Mouse (Mus musculus) urinary bladder, postnatal 4 days (tissue): ENCODE data around the gene Nos1.

Source experiments
- DNase-seq, 2 experiments: peaks; one replicate each; pipeline ENCODE4 v3.0.0; 2021 to 2022; ENCODE audit warnings: low spot score in 2 of 2

The Nos1 gene

GRCm38 (mm10) chr5:117898055-117898806 is 117.4 kb downstream of the Nos1 start:
- DNase-seq = no peak

GRCm38 (mm10) chr5:117899361-117899760 is 118.5 kb downstream of the Nos1 start:
- no peak for DNase-seq

GRCm38 (mm10) chr5:117900921-117901705 is 120.3 kb downstream of the Nos1 start:
- no peak for DNase-seq

DNA sequence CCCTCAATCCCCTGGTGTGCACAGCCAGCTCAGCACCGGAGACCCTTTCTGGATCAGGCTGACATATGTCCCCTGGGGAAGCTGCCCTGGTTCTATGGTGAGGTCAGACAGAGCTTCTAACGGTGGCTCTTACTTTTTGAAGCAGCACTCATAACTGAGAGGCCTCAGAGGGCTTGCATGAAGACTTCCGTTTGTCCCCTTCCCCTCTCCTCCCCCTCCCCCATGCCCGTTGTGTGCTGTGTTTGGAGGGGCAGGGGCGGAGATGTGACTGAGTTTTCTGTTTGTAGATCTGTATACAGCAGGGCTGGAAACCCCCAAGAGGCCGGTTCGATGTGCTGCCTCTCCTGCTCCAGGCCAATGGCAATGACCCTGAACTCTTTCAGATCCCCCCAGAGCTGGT is 122.7 kb downstream of the Nos1 start:
- no peak for DNase-seq

DNA sequence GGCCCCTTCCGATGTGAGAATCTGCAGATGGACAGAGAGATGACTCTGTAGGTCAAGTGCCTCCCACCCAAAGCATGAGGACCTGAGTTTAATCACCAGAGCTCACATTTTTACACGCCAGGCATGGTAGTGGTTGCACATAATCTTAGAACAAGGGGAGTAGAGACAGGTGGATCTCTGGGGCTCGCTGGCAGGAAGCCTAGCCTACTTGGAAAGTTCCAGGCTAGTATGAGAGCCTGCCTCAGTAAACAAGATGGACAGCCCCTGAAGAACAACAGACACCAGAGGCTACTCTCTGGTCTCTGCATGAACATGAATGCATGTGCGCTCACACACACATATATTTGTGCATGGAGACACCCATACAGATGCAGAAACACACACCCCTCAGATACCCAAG is 124.9 kb downstream of the Nos1 start:
- DNase-seq = no peak

DNA sequence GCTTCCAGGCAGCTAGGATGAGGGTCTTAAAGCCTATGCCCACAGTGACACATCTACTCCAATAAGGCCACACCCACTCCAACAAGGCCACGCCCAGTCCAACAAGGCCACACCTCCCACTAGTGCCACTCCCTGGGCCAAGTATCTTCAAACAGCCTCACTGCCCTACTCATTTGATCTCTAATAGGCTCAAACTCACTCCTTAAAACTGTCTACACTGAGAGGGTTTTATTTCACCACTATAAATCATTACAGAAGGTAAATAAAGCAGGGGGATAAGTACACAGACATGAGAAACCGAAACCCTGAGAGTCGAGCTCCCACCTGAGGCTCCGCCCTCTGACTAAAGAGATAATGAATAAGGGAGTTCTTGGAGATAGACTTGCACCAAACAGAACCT is 128.7 kb downstream of the Nos1 start:
- DNase-seq = no peak

- DNase-seq = no peak
These were observed 135.5 kb downstream of the Nos1 start for GRCm38 (mm10) chr5:117916349-117916748.

DNA sequence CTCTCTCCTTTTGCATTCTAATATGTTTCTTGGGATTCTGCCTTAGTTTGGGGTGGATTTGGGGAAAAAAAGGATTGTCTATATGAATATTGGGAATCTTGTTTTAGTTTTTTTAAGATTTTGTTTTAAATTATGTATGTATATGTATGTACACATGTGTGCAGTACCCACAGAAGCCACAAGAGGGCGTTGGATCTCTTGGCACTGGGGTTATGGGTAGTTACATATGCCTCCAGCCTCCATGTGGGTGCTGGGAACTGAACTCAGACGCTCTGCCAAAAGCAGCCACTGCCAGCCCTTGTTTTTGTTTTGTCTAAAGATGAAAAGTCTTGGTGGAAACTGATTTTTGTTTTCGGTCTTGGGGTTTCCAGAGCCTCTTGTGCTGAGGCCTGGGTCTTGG is 136.1 kb downstream of the Nos1 start:
- DNase-seq = no peak

DNA sequence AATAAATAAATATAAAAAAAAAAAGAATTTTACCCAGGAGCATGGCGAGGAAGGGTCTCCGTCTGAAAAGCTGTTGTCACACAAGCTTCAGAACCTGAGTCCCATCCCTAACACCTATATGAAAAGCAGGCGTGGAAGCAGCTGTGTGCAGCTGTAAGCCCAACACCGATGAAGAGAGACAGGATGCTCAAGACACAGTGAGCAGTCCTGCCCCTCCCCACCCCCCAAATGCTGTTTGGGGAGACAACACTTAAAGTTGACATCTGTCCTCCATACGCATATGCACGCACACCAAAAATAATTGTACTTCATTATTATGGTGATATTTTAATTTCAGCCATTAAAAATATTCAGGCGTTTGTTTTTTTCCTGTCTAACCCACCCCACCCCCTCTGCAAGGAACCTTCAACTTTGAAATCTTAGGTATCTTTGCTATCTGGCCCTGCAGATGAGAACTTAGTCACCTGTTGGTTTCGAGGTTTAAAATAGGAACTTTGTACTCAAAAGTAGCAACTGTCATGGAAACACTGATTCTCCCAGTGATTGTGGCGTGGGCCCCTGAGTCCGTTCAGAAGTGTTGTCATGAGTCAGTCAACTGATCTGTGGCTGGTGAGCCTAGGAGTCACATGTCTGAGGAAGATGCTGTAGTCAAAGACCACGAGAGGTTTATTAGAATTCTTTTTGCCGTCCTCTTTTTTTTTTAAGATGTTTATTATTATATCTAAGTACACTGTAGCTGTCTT is 141.1 kb downstream of the Nos1 start:
- no peak for DNase-seq

- no peak for DNase-seq
These were observed 142.9 kb downstream of the Nos1 start for GRCm38 (mm10) chr5:117923688-117924087.

GRCm38 (mm10) chr5:117928553-117928952 is 147.7 kb downstream of the Nos1 start:
- DNase-seq = no peak

- no peak for DNase-seq
These were observed 151.4 kb downstream of the Nos1 start for GRCm38 (mm10) chr5:117932222-117932621.

DNA sequence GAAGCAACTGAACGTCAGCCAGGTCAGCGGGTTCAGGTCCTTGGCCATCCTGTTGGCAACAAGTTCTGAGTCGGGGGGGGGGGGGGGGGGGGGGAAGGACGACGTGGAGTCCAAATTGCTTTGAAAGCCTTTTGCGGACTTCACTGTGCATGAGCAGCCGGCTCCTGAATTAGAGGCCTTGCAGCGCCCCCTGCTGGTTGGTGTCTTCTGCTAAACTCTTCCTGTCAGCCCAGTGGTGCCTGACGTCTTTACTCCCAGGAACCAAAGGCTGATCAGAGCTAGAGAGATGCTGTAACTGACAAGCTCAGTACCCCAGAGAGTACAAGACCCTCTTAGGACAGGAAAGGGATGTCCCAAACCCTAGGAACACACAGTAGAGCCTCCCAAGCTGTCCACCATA is 152.0 kb downstream of the Nos1 start:
- peak; percentile 63 to 90 for DNase-seq

DNA sequence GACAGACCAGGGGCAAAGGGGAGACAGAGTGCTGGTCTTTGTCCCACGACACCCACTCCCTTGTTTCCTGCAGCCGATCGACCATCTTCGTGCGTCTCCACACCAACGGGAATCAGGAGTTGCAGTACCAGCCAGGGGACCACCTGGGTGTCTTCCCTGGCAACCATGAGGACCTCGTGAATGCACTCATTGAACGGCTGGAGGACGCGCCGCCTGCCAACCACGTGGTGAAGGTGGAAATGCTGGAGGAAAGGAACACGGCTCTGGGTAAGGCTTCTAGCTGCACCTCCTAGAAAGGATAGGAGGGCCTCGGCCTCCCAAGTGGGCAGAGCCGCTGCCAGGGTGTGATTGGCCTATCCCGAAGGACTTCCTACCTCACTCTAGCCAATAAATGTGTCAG is 155.5 kb downstream of the Nos1 start:
- DNase-seq = no peak

DNA sequence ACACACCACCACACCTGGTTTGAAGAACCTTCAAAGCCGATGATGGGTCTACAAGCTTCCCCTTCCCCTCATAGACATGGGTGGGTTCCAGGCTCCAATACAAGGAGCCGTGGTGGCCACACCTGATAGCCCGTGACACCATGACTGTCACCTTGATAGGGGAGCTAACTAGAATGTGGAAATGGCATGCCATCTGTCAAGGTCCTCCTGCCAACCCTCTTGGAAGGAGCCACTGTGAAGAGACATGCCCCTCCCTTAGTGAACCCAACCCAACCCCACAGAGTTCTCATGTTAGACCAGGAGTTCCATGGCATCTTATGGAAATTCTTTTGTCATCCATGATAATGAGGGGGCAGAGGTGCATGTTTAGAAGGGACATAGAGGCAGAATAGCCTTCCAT is 156.4 kb downstream of the Nos1 start:
- no peak for DNase-seq

GRCm38 (mm10) chr5:117938182-117938581 is 157.3 kb downstream of the Nos1 start:
- peak; percentile 33 to 70 for DNase-seq

GRCm38 (mm10) chr5:117939402-117939801 is 158.6 kb downstream of the Nos1 start:
- DNase-seq = no peak

- DNase-seq = no peak
These were observed 160.7 kb downstream of the Nos1 start for GRCm38 (mm10) chr5:117941552-117941951.

- no peak for DNase-seq
These were observed 165.8 kb downstream of the Nos1 start for GRCm38 (mm10) chr5:117946605-117947004.

DNA sequence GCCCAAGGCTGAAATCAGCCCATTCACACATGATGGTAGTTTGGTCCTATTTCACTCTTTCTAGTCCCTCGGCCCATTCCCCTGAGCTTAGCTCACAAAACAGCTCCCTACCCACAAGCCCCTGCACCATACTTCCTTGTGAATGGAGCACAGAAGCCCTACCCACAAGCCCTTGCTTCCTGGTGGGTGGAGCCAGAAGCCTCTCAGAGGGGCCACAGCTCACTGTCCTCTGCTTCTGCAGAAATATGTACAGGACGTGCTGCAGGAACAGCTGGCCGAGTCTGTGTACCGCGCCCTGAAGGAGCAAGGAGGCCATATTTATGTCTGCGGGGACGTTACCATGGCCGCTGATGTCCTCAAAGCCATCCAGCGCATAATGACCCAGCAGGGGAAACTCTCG is 168.6 kb downstream of the Nos1 start:
- no peak for DNase-seq

- no peak for DNase-seq
These were observed 173.1 kb downstream of the Nos1 start for GRCm38 (mm10) chr5:117953893-117954292.

DNA sequence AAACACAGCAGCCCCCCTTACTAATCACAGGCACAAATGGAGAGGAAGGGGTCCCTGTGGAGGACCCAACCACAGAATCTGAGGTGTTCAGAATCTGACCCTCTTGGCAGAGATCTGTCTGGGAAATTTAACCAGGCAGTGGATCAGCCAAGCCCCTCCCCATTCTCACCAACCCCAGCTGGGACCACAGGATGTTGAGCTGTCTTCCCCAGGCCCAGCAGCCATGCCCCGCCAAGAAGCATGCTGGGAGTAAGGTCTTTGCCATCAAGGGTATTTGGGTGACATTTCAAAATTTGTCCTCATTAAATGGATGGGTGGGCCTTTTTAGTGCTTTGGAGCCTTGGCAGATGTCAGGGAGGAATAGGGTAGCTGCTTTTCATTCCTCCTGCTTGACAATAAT is 173.6 kb downstream of the Nos1 start:
- DNase-seq = no peak
